Mouse (Mus musculus) kidney, embryonic 16.5 days (tissue): ENCODE measurements around the gene Pawr. TPM values are rescaled to one million over a fixed set of nuclear protein-coding genes. Genes with fewer than 3 reads are reported as not detected.

Experiments used
- ATAC-seq: fragments of 200-750 bp; cut with Nextera tagmentation; 2 replicates; pipeline ENCODE4 v1.8.0; 2017; ENCODE audit warnings: moderate TSS enrichment; ENCODE audit not compliant: low FRiP score, low TSS enrichment
- H3K27ac ChIP-seq: fragments of 300-500 bp; sonication (generic); 2 replicates; pipeline ENCODE4 v1.5.1; 2014; ENCODE audit warnings: low read length
- H3K27me3 ChIP-seq: fragments of 300-500 bp; sonication (generic); 2 replicates; pipeline ENCODE4 v1.6.1; 2014; ENCODE audit warnings: low read length, control low read depth, mixed read lengths; ENCODE audit not compliant: insufficient read depth
- H3K36me3 ChIP-seq: fragments of 300-500 bp; sonication (generic); 2 replicates; pipeline ENCODE4 v1.6.1; 2014; ENCODE audit warnings: low read length, control low read depth, mixed read lengths; ENCODE audit not compliant: insufficient read depth
- H3K4me1 ChIP-seq: fragments of 300-500 bp; sonication (generic); 2 replicates; pipeline ENCODE4 v1.6.1; 2014; ENCODE audit warnings: low read length, control low read depth, mixed read lengths; ENCODE audit not compliant: insufficient read depth
- H3K4me2 ChIP-seq: fragments of 300-500 bp; sonication (generic); replicated peaks from 2 replicates; pipeline ENCODE4 v1.6.1; 2014; ENCODE audit warnings: low read depth, low read length
- H3K4me3 ChIP-seq: fragments of 300-500 bp; sonication (generic); 2 replicates; pipeline ENCODE4 v1.5.1; 2014; ENCODE audit warnings: mild to moderate bottlenecking, low read length
- H3K9ac ChIP-seq: fragments of 300-500 bp; sonication (generic); replicated peaks from 2 replicates; pipeline ENCODE4 v1.6.1; 2014; ENCODE audit warnings: low read length
- H3K9me3 ChIP-seq: fragments of 300-500 bp; sonication (generic); 2 replicates; pipeline ENCODE4 v1.6.1; 2016; ENCODE audit warnings: low read length, control low read depth
- WGBS: fragments of 180-500 bp; shearing (Covaris S2); extraction: QIAGEN DNeasy Blood & Tissue Kit; methylation state at CpG from one replicate; pipeline ENCODE4 v1.1.7; 2014; 5-methylcytosine and 5-hydroxymethylcytosine counted together
- polyA plus RNA-seq: library from polyadenylated mRNA; unstranded; fragments of >200 nt; fragmentation: Nextera tagmentation; extraction: Ambion mirVana; gene quantifications from 2 replicates; pipeline ENCODE4 v1.2.1, GENCODE M21; 2015

Gene Pawr
- polyA plus RNA-seq, 1 experiment from 2014 or later: 13.4 TPM

DNA sequence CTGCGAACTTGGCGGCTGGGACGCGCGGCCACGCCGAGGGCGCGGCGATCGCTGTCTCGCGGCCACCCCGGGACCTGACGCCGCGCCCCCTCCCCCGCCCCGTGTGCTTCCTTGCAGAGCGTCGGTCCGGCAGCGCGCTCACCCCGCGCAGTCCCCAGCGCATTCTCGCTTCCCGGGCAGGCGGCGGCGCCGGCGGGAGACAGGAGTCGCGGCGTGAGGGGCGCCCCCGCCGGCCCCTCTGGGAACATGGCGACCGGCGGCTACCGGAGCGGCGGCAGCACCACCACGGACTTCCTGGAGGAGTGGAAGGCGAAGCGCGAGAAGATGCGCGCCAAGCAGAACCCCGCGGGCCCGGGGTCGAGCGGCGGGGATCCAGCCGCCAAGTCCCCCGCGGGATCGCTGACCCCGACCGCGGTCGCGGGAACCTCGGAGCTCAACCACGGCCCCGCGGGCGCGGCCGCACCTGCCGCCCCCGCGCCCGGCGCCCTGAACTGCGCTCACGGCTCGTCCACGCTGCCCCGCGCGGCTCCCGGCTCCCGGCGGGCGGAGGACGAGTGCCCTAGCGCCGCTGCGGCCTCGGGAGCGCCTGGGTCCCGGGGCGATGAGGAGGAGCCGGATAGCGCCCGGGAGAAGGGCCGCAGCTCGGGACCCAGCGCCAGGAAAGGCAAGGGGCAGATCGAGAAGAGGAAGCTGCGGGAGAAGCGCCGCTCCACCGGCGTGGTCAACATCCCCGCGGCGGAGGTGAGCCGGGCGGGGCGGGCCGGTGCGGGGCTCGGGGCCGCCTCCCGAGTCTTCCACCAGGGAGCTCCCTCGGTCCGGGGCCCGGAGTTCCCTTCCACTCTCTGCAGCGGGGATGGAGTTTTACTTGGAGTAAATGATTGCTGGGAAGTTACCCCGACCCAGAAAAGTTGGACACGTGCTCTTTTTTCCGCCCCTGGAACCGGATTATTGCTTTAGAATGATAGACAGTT, 935 bp downstream of the Pawr start:
- Histone ChIP-seq H3K4me1 (peaks cover 25% of the 10 kb centered on the region), H3K36me3 (no peaks in the 10 kb centered on the region), H3K27me3 (peaks cover 7% of the 10 kb centered on the region), H3K4me3 (peak overlapping the region; percentile 93), H3K9me3 (no peaks in the 10 kb centered on the region), H3K9ac (peak overlapping the region; percentile 94), H3K27ac (peak overlapping the region; percentile 92), H3K4me2 (peak overlapping the region; percentile 70)
- ATAC-seq: peak; percentile 57
- under 1% methylated on average over 98 of the region's 129 CpGs for WGBS

DNA sequence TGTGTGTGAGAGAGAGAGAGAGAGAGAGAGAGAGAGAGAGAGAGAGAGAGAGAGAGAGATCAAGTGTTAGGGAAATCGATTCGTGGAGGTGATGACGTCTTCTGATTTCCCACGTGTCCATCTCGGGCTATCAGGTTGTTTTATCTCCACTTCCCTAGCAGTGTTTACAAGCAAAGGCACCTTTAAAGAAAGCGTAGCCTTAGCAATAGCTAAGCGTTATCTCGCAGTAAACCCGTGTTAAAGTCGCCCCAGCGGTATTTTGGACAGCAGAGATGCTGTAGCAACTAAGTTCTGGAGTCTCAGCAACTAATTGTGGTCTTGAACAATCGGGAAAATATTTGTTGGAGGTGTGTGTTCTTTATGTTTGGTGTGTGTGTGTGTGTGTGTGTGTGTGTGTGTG, 1.7 kb downstream of the Pawr start:
- peaks cover 25% of the 10 kb centered on the region for H3K4me1 ChIP-seq
- no peaks in the 10 kb centered on the region for H3K9me3 ChIP-seq
- no peak for ATAC-seq
- peak overlapping the region; percentile 92 for H3K27ac ChIP-seq
- H3K36me3 ChIP-seq: no peaks in the 10 kb centered on the region
- H3K27me3 ChIP-seq: peaks cover 7% of the 10 kb centered on the region
- H3K4me3 ChIP-seq: peak overlapping the region; percentile 93
- peak overlapping the region; percentile 70 for H3K4me2 ChIP-seq
- peak overlapping the region; percentile 94 for H3K9ac ChIP-seq
- WGBS: 3% methylated on average over 12 of the region's 12 CpGs

DNA sequence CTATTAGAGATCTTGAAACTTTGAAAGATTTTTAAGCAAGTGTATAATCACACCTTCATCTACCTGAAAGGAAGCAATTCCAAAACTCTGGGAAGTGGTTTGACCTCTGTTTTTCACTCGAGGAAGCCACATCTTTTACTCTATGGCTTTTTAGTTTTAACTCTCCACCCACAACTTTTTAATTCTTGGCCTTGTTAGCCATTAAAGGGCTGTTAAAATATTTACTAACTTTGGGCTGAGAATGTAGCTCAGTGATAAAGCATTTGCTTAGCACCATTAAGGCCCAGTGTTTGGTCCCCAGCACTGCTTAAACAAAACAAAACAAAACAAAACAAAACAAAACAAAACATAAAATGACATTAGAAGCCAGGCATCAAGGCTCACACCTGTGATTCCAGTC, 2.2 kb downstream of the Pawr start:
- H3K9me3 ChIP-seq: no peaks in the 10 kb centered on the region
- peak overlapping the region; percentile 70 for H3K4me2 ChIP-seq
- no peak for ATAC-seq
- 34% methylated on average over 1 of the region's 1 CpGs for WGBS
- H3K27ac ChIP-seq: no peak overlapping the region
- peaks cover 25% of the 10 kb centered on the region for H3K4me1 ChIP-seq
- H3K27me3 ChIP-seq: peaks cover 7% of the 10 kb centered on the region
- H3K36me3 ChIP-seq: no peaks in the 10 kb centered on the region
- H3K9ac ChIP-seq: no peak overlapping the region
- peak overlapping the region; percentile 93 for H3K4me3 ChIP-seq

DNA sequence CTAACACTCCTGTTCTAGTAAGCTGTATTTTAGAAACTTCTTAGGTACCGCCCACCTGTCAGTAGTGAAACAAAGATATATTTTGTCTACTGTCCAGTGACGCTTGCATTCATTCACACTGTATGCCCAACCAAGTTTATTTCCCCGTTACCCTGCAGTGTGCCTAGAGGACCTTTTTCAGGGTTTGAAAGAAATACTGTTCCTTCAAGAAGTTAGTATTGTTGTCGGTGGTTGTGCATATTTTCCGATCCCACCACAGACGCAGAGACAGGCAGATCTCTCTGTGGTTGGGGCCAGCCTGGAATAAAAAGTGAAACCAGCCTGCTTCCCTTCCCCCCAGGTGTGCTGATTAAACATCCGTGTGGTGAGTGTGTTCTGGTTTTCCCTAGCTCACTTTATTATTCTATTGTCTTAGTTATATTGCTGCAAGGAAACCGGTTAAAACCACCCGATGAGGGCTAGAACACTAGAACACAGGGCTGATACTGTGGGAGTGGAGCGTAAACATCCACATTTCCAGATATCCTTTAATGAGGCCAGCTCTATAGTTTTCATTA, 3.9 kb downstream of the Pawr start:
- Histone ChIP-seq H3K4me2 (no peak overlapping the region), H3K27ac (peak overlapping the region; percentile 66; the same call in 1 of the 2 replicates), H3K27me3 (no peaks in the 10 kb centered on the region), H3K9me3 (no peaks in the 10 kb centered on the region), H3K36me3 (0 out of 2 replicates have a peak, but pooled peaks cover 3% of the 10 kb centered on the region), H3K4me3 (no peak overlapping the region), H3K4me1 (peaks cover 25% of the 10 kb centered on the region), H3K9ac (no peak overlapping the region)
- no peak for ATAC-seq
- WGBS: 77% methylated on average over 10 of the region's 10 CpGs

- 54% methylated on average over 9 of the region's 9 CpGs for WGBS
- H3K4me2 ChIP-seq: 0 out of 2 replicates have a peak overlapping the region, but pooled peaks have one; percentile 6
- H3K27ac ChIP-seq: peak overlapping the region; percentile 66
- H3K4me3 ChIP-seq: no peak overlapping the region
- H3K27me3 ChIP-seq: no peaks in the 10 kb centered on the region
- H3K36me3 ChIP-seq: 0 out of 2 replicates have a peak, but pooled peaks cover 3% of the 10 kb centered on the region
- H3K9me3 ChIP-seq: no peaks in the 10 kb centered on the region
- H3K9ac ChIP-seq: no peak overlapping the region
- ATAC-seq: no peak
- H3K4me1 ChIP-seq: peaks cover 23% of the 10 kb centered on the region
Observed at GRCm38 (mm10) chr10:108336581-108336980, 4.7 kb downstream of the Pawr start.

DNA sequence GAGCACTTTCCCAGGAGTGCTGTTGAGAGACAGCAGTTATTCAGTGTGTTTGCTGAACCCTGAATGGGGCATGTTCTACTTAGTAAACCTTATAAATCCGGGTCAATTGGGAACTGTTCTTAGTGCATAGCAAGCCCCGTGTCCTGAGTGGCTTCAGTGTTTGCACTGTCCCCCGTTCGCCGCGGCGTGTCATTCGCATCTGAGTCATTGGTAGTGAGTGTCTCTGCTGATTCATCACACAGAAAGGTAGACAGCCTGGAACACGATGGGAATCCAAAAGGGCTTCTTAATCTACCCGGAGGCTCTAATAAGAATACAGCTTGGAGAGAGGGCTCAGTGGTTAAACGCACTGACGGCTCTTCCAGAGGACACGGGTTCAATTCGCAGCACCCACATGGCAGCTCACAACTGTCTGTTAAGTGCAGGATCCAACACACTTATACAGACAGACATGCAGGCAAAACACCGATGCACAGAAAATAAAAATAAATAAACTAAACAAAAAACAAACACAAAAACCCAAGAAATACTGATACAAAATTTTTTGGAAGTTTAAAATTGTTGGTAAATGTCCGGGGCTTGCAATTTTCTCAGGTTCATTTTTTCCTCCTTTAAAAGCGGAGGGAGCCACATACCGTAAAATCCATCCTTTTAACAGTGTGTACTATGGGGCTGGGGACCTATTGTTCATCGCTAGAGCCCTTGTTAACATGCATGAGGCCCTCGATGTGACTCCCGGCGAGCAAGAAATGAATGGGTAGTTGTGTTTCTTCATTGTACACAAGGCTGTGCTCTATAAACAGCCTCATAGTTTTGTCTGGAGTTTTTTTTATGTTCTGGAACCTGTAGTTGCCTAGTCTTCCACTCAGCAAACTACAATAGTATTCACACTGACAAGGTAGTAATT, 6.4 kb downstream of the Pawr start:
- H3K4me2 ChIP-seq: no peak overlapping the region
- 0 out of 2 replicates have a peak, but pooled peaks cover 3% of the 10 kb centered on the region for H3K36me3 ChIP-seq
- no peak for ATAC-seq
- H3K9me3 ChIP-seq: no peaks in the 10 kb centered on the region
- H3K27ac ChIP-seq: no peak overlapping the region
- no peak overlapping the region for H3K4me3 ChIP-seq
- H3K9ac ChIP-seq: no peak overlapping the region
- WGBS: 87% methylated on average over 22 of the region's 22 CpGs
- peaks cover 23% of the 10 kb centered on the region for H3K4me1 ChIP-seq
- H3K27me3 ChIP-seq: no peaks in the 10 kb centered on the region

GRCm38 (mm10) chr10:108339118-108339517, 7.2 kb downstream of the Pawr start:
- H3K4me1 ChIP-seq: peaks cover 17% of the 10 kb centered on the region
- H3K36me3 ChIP-seq: 0 out of 2 replicates have a peak, but pooled peaks cover 7% of the 10 kb centered on the region
- H3K4me2 ChIP-seq: no peak overlapping the region
- no peak overlapping the region for H3K9ac ChIP-seq
- no peak overlapping the region for H3K4me3 ChIP-seq
- no peak for ATAC-seq
- 87% methylated on average over 5 of the region's 5 CpGs for WGBS
- no peaks in the 10 kb centered on the region for H3K27me3 ChIP-seq
- H3K27ac ChIP-seq: no peak overlapping the region
- H3K9me3 ChIP-seq: no peaks in the 10 kb centered on the region

GRCm38 (mm10) chr10:108339872-108340271, 8.0 kb downstream of the Pawr start:
- Histone ChIP-seq H3K4me1 (peaks cover 13% of the 10 kb centered on the region), H3K4me3 (no peak overlapping the region), H3K36me3 (0 out of 2 replicates have a peak, but pooled peaks cover 9% of the 10 kb centered on the region), H3K9me3 (no peaks in the 10 kb centered on the region), H3K9ac (no peak overlapping the region), H3K27ac (no peak overlapping the region), H3K4me2 (no peak overlapping the region), H3K27me3 (no peaks in the 10 kb centered on the region)
- no peak for ATAC-seq
- WGBS: 90% methylated on average over 4 of the region's 4 CpGs

- Histone ChIP-seq H3K36me3 (peaks cover 22% of the 10 kb centered on the region), H3K27ac (no peak overlapping the region), H3K4me2 (no peak overlapping the region), H3K4me1 (no peaks in the 10 kb centered on the region), H3K9me3 (peaks cover 4% of the 10 kb centered on the region), H3K4me3 (no peak overlapping the region), H3K9ac (no peak overlapping the region), H3K27me3 (no peaks in the 10 kb centered on the region)
- no peak; the same call in 1 of the 2 replicates for ATAC-seq
Observed at GRCm38 (mm10) chr10:108343734-108344133, 11.8 kb downstream of the Pawr start.
